Mouse (Mus musculus): ENCODE results near the gene Rims3.

Gene Rims3

DNA sequence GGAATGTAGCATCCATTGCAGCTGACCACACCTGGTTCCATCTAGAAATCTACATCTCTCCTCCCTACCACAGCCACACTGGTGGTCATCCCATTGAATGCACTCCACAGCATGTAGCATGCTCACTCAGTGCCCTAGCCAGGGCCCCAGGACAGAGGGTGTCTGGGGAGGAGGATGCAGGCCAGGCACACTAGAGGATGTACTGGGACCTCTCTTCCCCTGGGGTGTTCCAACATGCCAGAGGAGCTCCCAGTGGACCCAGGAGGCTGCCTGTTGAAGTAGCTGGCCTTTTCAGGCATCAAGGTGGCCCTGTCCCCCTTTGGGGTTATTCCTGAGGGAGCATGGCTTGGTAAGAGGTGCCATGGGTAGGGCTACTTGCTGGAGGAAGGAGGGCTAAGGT lies 37.3 kb downstream of the Rims3 start:
- DNase-seq (ENCODE audit: low spot score in 2 of 2), result no peak

- DNase-seq (ENCODE audit: low spot score in 2 of 2), result no peak
Observed at GRCm38 (mm10) chr4:120892516-120892915, 37.9 kb downstream of the Rims3 start.

- DNase-seq (ENCODE audit: low spot score in 2 of 2), result no peak
Observed at GRCm38 (mm10) chr4:120893656-120894401, 39.2 kb downstream of the Rims3 start.

- no peak for DNase-seq (ENCODE audit: low spot score in 2 of 2)
Observed at GRCm38 (mm10) chr4:120894584-120894983, 40.0 kb downstream of the Rims3 start.

- DNase-seq (ENCODE audit: low spot score in 2 of 2), result no peak
Observed at GRCm38 (mm10) chr4:120895226-120895625, 40.6 kb downstream of the Rims3 start.

DNA sequence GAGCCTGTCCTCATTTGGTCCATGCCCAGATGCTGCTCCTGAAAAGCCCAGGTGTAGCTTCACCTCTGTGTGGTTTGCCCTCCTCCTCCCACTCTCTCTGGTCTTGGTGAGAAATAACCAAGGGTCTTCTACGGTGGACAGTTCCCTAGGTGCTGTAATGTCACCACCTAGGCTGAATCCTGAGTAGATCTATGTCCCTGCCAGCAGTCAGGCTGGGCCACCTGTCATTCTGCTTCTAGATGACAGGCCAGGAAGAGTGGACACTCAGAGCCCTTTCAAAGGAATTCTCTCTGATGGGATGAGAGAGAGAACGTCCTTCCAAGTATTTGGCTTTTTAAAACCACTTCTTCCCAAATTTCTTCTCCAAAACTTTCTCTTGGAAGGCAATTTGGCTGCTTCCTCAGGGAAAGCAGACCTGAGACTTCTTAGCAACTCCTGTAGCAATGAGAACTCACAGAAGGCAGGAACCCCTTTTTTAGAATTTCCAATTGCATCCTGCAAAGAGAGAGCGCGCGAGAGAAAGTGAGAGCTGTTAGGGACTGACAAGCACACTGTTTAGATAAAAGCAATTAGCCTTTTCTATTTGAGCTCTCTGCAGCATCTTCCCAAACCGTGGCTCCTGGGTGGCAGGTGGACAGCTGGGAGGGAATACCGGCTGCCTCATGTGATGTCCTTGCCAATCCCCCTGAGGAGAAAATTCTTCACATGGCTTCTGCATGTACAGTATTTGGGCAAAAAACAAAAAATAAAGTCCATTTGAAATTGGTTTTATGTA lies 41.4 kb downstream of the Rims3 start:
- DNase-seq (ENCODE audit: low spot score in 2 of 2), result no peak

- no peak for DNase-seq (ENCODE audit: low spot score in 2 of 2)
Observed at GRCm38 (mm10) chr4:120904533-120904932, 49.9 kb downstream of the Rims3 start.

DNA sequence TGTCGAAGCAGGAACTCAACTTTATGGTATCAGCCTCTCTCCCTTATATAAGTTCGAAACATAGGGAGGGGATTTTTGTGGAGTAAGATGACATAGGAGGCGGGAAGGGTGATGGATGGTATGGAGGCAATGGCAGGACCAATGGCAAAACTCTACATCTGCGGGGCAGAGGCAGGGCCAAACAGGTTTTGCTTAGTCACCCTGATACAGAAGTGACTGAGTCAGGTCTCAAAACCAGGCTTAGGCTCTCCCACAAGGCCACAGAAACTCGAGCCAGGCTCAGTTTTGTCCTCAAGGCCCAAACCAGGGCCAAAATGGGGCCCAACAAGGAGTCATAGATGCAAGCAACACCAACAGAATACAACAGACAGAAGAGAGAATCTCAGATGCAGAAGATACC lies 51.0 kb downstream of the Rims3 start:
- no peak for DNase-seq (ENCODE audit: low spot score in 2 of 2)

DNA sequence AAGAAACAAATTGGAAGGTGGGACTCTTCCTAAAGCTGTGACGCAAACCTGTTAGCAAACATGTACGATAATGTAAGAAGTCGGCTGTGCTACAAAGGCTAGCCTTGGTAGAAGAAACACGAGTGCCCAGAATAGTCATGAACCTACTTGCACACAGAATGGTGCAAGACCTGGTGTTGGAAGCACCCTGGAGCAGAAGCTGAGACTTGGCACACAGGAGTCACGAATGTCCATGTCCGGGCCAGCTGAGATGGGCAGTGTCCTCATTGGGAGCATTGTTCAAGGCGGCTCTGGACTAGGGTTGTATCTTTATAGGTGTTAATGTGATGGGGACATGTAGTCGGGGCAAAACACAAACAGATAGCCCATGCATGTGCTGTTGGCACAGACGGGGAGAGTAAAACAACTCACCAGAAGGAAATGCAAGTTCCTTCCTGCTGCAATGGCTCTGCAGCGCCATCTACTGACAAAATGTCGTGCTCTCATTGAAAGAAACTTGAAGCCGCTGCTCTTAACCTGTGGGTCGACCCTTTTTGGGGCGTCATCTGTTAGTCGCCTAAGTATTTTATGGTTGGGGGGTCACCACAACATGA lies 55.0 kb downstream of the Rims3 start:
- DNase-seq (ENCODE audit: low spot score in 2 of 2), result peak; percentile 60 to 71

DNA sequence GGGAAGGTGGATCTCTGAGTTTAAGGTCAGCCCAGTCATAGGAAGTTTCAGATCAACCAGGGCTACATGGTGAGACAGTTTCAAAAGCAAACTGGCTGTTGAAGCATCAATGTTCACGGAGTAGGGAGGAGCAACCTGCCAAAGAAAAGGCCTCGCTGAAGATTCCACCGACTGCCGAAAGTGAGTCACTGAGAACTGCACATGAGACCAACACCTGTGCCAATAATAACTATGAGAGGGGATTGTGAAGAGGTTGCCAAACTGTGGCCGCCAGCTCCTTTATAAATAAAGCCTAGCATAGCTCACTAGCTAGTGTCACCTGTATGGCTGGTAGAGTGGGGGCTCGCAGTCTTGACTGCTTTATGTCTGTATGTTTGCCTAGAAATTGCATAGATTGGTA lies 56.5 kb downstream of the Rims3 start:
- no peak for DNase-seq (ENCODE audit: low spot score in 2 of 2)

DNA sequence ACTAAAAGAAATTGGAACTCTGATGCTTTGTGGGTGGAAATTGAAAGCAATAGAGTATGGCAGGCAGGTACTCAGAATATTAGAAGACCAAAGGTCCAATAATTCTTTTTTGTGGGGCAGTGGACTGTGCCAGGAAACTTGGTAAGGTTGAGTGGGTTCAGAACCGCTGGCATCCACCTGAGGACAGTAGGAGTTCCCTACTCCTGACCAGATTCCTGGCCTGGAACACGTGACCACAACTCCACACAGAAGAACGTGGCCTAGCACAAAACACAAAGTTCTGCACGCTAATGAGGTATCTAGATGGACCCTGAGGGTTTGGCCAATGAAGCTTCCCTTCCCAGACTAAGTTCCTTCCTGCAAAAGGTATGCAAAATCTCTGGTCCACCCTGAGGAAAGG lies 58.2 kb downstream of the Rims3 start:
- no peak for DNase-seq (ENCODE audit: low spot score in 2 of 2)

GRCm38 (mm10) chr4:120913443-120913842 lies 58.8 kb downstream of the Rims3 start:
- DNase-seq (ENCODE audit: low spot score in 2 of 2), result no peak

GRCm38 (mm10) chr4:120913861-120914260 lies 59.2 kb downstream of the Rims3 start:
- no peak for DNase-seq (ENCODE audit: low spot score in 2 of 2)

GRCm38 (mm10) chr4:120914501-120914900 lies 59.9 kb downstream of the Rims3 start:
- no peak for DNase-seq (ENCODE audit: low spot score in 2 of 2)

- no peak for DNase-seq (ENCODE audit: low spot score in 2 of 2)
Observed at GRCm38 (mm10) chr4:120921461-120921860, 66.8 kb downstream of the Rims3 start.

- peak; percentile 83 to 88 for DNase-seq (ENCODE audit: low spot score in 2 of 2)
Observed at GRCm38 (mm10) chr4:120924554-120925299, 70.1 kb downstream of the Rims3 start, which contains the start of gene Exo5. Gene Exo5 (minus strand): TSS chr4:120925017.

DNA sequence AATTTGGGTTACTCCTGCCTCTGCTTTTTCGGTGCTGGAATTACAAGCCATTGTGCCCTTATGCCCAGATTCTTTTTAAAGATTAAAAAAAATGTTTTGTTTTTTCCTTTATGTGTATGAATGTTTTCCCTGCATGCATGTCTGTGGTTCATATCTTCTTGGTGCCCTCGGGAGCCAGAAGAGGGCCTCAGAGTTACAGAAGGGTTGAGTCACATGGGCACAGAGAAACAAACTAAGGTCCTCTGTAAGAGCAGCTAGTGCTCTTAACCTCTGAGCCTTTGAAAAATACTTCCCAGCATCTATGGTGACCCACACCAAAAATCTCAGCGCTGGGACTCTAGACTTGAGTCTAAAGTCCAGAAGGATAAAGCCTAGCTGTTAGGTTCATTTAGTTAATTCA lies 70.8 kb downstream of the Rims3 start:
- DNase-seq (ENCODE audit: low spot score in 2 of 2), result peak in 1 of 2 experiments; percentile 23

DNA sequence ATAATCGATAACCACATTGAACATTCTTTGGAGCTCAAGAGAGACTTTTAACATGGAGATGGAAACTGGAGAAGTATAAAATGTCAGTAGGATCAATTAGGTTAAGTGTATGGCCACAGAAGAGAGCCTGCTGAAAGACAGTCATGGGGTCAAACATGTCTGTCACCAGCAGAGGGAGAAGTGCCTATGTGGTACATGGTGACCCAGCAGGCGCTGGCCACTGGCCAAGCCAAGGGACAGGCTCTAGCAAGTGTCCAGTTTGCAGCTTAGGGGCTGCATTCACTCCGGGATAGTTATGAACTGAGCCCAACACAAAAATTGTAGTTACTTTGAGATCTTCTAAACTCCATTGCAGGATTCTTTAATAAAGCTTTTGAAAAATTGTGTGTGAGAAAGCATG lies 74.1 kb downstream of the Rims3 start:
- no peak for DNase-seq (ENCODE audit: low spot score in 2 of 2)

GRCm38 (mm10) chr4:120930736-120931135 lies 76.1 kb downstream of the Rims3 start:
- DNase-seq (ENCODE audit: low spot score in 2 of 2), result no peak

DNA sequence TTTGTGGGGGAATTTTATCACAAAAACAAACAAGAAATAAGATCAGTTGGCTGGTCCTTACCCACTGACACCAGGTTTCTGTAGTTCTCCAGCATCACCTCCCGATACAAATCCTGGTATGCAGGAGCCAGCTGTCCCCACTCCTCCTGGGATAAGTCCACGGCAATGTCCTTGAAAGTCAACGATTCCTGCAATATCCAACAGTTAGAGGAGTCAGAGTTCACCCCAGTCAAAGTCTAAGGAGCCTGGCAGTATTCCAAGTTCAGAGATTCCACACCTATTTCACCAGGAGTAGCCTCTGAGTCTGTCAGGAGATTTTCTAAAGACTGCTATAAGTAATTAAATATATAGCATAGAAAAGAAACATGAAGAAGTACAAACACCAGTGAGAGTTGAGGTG lies 80.4 kb downstream of the Rims3 start:
- no peak for DNase-seq (ENCODE audit: low spot score in 2 of 2)

Data from right cerebral cortex, adult 2 months (tissue).